Mouse (Mus musculus) brain, embryonic 14.5 days (tissue): ENCODE results near the gene Fcamr.

ENCODE experiments used
- CTCF ChIP-seq: fragments of 200-500 bp; IDR thresholded peaks from 2 replicates; pipeline ENCODE4 v1.5.1; 2012; ENCODE audit warnings: inconsistent platforms, mild to moderate bottlenecking, moderate library complexity, borderline replicate concordance; ENCODE audit not compliant: insufficient read depth, insufficient read length; ENCODE audit errors: extremely low read depth
- POLR2A ChIP-seq: fragments of 200-500 bp; IDR thresholded peaks from 2 replicates; pipeline ENCODE4 v1.6.1; 2012; ENCODE audit warnings: mild to moderate bottlenecking, inconsistent platforms, borderline replicate concordance; ENCODE audit not compliant: poor library complexity, insufficient read depth, insufficient read length, severe bottlenecking; ENCODE audit errors: extremely low read depth

DNA sequence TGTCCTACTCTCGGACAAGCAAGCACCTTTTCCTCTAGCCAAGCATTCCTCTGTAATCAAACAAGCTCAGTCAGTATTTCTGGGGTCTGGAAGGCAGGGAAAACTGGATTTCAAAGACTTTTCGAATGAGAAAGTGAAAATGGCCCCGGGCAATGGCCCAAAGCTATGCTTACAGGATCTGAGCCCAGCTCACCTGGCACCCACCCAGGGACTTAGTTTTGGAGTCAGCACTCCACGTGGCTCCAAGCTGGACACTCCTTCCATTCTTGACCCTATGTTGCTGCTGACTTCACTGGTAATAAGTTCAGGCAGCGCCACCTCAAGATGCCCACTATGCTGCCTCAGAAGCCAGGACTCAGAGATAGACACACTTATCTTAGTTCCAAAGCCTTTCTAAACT lies 33.6 kb upstream of the Fcamr start:
- TF ChIP-seq CTCF (no peak), POLR2A (no peak)
